Mouse (Mus musculus): ENCODE data around the gene Mfsd6l.

Mfsd6l gene

DNA sequence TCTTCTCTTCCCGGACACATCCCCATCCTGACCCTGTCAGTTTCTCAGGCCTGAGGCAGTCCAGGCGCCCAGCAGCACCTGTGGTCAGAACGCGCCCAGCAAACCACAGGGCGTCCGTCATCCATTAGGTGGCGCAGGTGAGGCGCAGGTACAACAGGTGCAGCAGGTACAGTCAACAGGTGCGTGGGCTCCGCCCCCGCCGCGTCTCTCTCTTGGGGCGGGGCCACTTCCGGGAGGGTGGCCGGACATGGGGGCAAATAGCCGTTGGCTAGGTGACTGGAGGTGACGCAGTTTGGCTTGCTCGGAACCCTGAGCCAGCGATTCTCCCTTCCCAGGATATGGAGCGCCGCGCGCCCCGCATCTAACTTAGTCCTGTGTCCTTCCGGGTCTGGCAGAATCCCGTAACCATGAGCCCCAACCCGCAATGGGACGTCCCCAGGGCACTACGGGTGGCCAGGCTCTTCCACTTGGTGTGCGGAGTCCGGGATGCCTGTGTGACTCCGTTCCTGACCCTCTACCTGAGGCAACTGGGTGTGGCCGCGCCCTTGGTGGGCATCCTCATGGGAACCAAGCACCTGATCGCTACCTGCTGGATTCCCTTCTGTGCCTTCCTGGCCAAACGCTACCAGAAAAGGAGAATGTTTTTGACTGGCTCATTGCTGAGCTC is at the start of gene Mfsd6l:
Gene Mfsd6l (plus strand): TSS at position 269 of the 667 bp plus-strand sequence.
- DNase-seq (ENCODE audit: low spot score in 2 of 2) = no peak

DNA sequence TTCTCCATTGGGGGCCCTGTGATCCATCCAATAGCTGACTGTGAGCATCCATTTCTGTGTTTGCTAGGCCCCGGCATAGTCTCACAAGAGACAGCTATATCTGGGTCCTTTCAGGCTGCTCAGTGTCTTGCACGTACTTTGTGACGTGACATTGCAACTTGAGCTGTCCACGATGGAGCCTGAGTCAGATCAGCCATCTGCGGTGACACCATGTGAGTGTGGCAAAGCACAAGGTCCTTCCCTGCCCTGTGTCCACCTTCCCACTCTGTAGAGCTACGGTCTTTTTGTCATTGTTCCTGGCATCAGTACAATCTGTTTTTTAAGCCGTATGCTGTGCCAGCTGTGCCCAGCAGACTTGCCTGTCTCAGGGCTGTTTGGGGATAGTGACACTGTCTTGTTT is 48.7 kb upstream of the Mfsd6l start:
- DNase-seq (ENCODE audit: low spot score in 2 of 2) = no peak

DNA sequence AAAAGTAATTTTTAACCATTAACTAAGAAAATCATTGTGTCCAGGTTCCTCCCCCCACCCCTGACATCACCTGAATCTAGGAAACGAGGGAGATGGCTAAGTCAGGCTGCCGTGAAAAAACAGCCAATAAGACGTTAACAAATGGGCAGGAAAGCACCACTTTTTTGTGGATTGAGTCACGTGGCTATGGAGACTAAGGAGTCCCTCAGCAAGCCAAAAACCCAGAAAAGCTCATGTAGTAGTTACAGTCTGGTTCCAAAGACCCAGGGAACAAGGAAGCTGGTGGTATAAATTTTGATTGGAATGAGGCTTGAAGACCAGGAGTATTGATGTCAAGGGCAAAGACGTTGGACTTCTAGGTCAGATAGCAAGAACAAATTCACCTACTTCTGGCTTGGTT is 47.4 kb upstream of the Mfsd6l start:
- DNase-seq (ENCODE audit: low spot score in 2 of 2) = no peak

DNA sequence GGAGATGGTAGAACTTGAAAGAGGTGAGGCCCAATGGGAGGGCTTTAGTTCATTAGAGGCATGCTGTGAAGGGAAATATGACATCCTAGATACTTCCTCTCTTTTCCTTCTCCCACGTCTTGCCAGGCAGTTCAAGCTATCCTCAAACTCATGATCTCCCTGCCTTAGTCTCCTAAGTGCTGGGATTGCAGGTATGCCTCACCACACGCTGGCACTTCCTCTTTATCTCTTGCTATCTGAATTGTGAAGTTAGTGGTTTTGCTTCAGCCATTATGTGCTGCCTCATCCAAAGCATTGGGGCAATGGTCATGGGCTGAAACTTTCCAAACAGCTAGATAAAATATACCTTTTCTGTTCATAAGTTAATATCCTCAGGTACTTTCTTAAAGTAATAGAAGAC is 46.8 kb upstream of the Mfsd6l start:
- no peak for DNase-seq (ENCODE audit: low spot score in 2 of 2)

DNA sequence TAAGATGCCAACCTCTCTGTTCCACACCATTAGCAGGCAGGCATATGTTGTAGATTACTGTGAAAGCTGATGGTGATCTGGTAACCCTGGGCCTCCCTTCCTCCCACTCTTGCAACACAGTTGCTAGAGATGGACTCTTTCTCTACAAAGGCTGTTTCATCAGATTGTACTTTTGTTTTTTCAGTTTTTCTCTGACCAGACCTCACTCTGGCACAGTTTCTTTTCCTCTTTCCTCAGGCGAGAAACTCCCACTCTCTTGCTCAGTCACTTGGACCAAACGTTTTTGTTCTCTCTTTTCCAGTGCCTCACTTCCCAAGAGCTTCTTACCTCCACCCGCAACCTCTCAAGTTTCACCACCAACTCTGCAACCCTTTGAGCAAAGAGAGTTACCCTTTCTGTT is 42.0 kb upstream of the Mfsd6l start:
- DNase-seq (ENCODE audit: low spot score in 2 of 2) = no peak

DNA sequence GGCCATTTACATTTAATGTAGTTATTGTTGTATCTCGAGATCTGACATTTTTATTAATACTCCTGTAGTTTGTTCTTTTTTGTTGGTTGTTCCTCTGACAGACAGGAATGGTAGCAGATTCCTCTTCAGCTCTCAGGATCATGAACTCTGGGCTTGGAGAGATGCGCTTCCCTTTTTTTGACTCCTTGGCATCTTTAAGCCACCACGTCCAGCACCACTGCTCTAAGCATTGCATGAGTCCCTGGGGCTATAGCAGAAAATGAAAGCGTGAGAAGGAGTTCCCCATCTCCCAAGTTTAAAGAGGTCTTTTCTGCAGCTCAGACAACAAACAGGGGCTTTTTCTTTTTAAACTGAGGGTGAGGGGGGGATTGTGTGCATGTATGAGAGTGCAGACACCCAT is 36.6 kb upstream of the Mfsd6l start:
- no peak for DNase-seq (ENCODE audit: low spot score in 2 of 2)

DNA sequence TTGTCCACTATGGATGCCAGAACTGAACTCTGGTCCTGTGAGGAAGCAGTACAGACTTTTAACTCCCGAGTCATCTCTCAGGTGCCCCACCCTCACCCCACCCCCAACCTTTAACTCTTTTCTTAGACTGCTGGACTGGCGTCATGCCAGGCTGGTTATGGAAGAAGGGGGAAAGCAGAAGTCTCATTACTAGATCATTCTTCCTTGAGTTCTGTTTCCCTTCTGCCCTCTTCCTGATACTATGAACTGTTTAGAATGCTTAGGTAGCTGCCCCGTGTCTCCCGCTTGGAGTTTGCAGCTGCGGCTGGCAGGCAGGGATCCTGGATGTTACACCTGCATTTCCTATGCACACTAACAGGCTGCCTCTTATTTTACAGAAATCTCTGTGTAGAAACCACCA is 36.2 kb upstream of the Mfsd6l start:
- DNase-seq (ENCODE audit: low spot score in 2 of 2) = no peak

DNA sequence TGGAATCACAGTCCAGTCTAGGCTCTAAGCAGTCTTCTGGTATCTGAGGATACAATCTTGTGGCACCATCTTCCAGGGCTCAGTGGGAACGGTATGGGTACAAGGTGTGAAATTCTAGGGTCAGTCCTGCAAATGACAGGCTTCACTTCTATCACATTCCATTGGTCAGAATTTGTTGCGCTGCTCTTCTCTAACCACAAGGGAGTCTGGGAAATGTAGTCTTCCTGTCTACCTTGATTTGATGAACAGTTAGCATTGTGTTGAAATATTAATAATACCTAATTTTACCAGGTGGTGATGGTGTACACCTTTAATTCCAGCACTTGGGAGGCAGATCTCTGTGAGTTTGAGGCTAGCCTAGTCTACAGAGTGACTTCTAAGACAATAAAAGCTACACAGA is 35.5 kb upstream of the Mfsd6l start:
- no peak for DNase-seq (ENCODE audit: low spot score in 2 of 2)

DNA sequence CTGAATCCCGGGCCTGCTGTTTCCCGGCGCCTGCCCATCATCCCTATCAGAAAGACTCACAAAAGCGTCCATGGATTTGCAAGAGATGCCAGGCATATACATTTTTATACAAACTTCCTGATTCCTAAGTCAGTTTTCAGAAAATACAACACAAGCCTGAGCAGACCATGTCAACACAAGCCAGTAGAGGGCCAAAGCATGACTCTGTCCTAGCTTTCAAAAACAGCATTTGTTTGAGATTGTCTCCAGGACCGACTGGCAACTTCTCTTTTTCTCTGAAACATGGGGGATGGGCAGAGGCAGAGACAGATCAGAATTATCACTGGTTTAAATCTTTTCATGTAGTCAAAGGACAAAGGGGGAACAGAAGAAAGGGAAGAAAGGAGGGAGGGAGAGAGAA is 34.6 kb upstream of the Mfsd6l start:
- DNase-seq (ENCODE audit: low spot score in 2 of 2) = no peak

DNA sequence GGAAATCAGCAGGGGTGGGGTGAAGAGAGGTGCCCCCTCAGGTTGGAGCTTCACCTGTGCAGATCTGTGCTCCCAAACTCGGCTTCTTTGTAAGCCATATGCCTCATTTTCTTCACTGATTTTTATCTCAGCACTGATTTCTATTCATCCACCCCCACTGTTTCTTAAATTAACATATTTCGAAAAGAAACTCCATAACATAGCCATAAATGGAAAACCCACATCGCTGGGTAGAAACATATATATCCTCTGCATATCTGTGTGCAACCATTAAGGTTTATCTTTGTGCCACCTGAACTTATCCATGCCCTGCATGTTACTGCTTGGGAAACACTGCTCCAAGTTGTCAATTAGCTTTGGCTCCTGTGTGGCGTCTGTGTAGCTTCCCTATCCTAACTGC is 29.5 kb upstream of the Mfsd6l start:
- DNase-seq (ENCODE audit: low spot score in 2 of 2) = no peak

DNA sequence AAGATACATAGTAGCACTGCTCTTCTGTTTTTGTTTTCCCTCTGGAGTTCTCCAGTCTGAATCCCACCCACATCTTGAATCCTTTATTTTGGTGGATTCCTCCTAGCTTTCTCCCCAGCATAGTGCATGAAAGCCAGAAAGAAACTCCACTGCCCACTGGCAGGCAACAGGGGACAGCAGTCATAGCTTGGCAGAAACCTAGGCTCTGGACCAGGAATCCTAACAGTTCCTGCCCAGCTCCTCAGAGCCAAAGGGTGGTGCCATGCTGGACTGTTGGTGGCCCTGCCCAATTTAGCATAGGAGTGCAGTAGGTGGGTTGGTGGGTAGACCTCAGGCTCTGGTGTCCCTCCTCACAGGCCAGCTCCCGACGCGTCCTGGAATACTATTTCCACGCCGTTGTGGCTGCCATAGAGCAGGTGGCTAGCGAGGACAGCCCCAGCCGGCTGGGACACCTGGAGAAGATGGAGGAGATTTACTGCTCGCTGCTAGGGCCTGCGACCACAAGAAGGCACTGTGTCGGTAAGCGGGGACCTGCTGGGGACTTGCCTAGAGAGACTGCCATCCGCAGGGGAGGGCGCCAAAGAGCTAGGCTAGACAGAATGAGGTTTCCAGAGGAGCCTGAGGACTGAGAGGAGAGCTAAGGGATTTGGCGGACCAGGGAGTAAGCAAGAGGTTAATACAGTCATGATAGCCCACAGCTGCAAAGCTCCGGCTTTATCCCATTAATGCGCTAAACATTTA is 24.8 kb upstream of the Mfsd6l start:
- DNase-seq (ENCODE audit: low spot score in 2 of 2) = peak; percentile 36 to 47

DNA sequence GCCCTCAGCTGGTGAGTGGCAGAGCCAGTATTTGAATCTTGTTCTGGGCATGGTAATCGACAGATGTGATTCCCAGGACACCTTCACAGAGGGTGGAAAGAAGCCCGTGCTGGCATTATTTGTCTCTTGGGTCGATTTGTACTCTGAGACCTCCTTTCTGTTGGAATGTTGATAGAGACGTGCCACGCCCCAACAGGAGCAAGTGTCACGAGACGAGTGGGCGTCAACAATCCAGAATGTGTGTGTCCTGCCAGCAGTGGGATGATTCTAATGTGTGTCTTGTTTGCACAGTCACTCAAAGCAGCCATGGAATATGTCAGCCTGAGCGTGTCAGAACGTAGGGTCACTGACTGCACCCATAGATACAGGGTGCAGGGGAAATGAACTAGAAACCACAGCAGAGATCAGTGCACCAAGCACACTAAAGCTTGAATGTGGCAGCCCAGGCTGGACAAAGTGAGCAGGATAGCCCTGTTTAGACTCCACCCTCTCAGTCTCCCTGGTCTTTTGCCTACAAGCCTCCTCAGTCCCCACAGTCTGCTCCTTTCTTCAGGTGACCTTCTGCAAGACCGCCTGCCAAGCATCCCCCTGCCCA is 23.9 kb upstream of the Mfsd6l start:
- DNase-seq (ENCODE audit: low spot score in 2 of 2) = no peak

DNA sequence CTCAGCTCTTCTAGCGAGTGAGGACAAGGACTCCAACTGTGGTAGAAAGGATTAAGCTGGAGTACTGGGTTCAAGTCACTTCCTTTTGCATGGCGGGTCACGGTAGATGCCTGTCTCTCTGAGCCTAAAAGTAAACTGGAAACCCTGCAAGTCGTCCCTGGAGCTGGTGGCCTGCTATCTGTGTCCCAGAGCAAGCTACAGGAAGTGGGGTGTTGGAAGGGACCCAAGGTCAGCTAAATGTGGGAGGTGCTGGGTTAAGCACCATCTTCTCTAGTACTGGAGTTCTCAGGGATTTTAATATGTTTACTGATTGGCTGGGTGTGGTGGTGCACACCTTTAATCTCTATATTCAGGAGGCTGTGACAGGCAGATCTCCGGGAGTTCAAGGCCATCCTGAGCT is 23.2 kb upstream of the Mfsd6l start:
- no peak for DNase-seq (ENCODE audit: low spot score in 2 of 2)

DNA sequence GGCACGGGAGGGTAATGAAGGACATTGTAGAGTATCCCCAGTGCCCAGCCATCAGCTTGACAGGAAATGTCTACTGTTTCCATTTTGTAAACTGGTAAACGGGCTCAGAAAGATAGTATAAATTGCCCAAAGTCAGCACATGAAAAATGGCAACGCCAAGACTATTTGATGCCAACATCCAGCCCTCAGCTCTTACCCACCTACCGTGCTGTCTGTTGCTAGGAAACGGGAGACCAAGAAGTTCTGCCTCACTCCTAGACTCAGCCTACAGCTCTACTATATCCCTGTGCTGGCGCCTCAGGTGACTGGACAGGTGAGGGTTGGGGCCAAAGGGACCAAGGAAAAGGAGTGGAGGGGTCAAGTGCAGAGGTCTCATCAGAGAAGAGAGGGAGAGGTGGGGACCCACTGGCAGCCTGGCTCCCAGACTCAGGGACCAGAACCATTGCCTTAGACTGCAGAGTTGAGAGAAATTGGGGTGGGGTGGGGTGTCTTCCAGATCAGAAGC is 22.0 kb upstream of the Mfsd6l start:
- no peak for DNase-seq (ENCODE audit: low spot score in 2 of 2)

DNA sequence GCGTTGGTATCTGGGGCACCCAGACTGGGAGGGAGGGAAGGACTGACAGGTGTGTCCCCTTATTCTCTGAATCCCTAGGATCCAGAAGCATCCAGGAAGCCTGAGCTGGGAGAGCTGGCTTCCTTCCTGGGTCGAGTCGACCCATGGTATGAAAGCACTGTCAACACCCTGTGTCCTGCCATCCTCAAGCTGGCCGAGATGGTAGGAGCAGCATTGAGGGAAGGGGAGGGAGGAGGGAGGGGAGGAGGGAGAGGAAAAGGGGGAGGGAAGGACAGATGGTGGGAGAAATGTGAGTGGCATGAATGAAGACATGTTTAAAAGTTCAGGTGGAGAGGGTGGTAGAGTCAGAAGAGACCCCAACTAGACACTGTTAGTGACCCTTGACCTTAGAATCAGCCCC is 20.0 kb upstream of the Mfsd6l start:
- DNase-seq (ENCODE audit: low spot score in 2 of 2) = no peak

DNA sequence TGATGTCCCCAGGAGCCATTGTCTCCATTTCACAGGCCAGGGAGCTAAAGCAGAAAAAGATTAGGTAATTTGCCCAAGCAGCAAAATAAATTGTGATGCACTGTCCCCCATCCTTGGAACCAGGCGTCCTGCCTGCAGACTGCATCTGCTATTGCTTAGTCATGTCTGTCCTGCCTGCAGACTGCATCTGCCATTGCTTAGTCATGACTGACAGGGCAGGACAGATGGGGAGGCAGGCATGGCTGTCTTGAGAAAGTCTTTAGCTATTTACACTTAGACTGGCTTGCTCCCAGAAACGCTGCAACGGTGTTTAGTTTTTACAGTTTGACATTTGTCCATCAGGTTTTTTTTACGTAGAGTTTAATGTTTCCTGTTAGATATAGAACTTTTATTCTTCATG is 19.5 kb upstream of the Mfsd6l start:
- peak in 1 of 2 experiments; percentile 34 for DNase-seq (ENCODE audit: low spot score in 2 of 2)

DNA sequence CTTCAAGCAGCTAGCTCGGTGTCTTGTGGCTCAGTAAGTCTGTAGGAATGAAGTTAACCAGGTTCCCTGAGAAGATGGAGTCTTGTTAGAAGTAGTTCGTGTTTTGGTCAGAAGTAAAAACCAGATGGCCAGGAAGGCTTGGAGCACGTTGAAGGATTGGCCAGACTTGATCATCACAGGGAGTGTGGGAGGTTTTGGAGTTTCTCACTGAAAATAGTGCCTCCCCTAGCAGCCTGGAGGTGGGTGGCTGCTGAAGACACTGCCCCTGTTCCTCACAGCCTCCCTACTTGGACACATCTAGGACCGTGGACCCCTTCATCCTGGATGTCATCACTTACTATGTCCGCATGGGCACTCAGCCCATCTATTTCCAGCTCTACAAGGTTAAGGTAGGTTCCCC is 16.4 kb upstream of the Mfsd6l start:
- DNase-seq (ENCODE audit: low spot score in 2 of 2) = no peak

DNA sequence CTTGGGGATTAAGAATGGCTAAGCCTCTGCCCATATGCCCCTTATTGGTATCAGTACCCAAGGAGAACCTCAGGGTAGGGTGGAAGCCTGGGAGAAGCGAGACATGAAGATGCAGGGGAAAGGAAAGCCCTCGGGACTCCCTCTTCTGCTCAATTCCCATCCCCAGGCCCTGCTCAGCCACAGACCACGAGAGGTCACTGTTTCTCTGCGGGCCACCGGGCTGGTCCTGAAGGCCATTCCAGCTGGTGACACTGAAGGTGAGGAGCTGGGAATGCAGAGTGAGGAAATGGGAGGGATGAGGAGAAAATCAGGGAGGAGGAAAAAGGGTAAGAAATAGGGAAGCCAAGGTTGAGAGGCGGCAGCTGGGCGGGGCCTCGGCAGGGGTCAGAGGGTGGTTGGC is 11.4 kb upstream of the Mfsd6l start:
- DNase-seq (ENCODE audit: low spot score in 2 of 2) = no peak

DNA sequence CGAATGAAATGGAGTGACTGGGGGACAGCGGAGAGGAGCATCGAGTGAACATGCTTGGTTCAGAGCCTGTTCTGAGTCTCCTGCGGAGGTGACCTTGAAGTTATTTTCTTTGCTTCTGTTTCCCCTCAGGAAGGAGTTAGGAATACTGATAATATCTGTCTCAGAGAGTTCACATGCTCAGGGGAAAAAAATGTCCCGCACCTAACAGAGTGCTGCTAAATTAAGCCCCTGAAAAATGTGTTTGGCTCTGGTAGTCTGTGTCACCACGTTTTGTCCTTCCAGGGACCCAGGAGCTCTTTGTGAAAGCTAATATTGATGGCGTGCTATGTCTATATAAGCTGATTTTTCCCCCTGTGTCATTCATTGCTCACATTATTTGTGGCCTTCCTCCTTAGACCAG is 10.8 kb upstream of the Mfsd6l start:
- no peak for DNase-seq (ENCODE audit: low spot score in 2 of 2)

DNA sequence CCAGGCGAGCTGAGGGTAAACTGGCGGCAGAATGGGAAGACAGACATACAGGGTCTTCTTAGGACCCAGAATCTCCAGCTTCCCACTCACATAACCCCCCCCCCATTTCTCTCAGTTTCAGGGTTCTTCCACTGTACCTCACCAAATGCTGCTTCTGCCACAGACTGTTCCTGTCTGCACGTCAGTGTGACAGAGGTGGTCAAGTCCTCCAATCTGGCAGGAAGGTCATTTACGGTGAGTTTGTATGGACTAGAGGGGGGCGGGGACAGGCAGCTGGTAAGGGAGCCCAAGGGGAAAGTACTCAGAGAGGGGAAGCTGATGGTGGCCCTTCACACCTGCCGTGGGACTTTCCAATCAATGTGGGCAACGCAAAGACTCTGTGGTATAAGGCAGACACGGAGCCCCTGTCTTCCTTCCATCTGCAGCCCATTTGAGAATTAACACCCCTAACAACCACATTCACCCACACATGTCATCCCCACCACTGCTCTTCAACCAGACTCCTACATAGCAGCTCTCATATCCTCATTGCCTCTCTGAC is 10.2 kb upstream of the Mfsd6l start:
- no peak for DNase-seq (ENCODE audit: low spot score in 2 of 2)

DNA sequence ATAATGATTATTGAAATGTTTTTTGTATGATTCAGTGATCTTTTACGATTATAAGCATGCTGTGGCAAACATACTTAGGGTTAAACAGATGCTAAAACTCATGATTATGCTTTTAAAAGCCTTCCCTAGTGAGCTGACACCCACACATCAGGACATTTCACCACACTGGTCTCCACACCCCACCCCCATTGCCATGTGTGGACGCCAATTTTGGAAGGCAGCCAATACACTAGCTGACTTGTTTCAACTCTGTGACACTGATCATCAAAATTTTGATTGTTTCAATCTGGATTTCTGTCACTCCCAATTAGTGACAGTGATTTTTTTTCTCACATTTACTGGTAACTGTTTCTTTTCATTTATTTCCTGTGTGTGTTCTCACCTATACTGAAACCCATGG is 8.5 kb upstream of the Mfsd6l start:
- no peak for DNase-seq (ENCODE audit: low spot score in 2 of 2)

DNA sequence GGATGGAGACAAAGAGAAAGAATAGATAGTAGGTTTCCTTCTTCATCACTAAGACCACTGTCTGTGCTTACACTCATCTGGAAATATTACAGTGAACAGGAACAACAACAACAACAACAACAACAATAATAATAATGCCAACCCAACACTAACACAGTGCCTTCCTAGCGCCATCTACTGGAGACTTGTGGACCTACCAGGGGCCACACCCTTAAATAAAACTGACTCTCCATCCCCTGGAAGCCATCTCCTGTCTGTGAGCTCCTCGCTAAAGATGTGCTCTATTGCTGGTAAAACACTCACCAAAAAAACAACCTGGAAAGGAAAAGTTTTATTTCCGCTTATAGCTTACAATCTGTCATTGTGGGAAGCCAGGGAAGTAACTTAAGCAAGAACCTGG is 6.4 kb upstream of the Mfsd6l start:
- no peak for DNase-seq (ENCODE audit: low spot score in 2 of 2)

DNA sequence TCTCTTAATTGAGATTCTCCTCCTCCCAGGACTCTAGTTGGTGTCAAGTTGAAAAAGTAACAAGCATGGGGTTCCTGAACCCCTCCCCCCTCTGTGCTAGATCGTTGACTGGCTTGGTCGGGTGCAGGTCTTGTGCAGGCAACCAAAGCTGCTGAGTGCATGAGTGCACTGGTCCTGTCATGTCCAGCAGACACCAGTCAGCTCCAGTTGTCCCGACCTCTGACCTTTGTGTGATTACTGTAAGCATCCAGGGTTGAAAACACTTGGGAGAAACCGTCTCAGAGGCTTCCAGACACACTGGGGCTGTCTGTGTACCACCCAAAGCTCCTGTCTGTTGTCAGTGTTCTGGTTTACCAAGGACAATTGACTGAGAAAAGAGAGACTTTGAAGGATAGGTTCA is 5.6 kb upstream of the Mfsd6l start:
- DNase-seq (ENCODE audit: low spot score in 2 of 2) = no peak

Measured in frontal cortex, postnatal 10 days (tissue).